Mouse (Mus musculus) CH12F3 (cell line): Measurements from ENCODE around the gene Snx12.

Source experiments
- in situ Hi-C: fragments of 300-500 bp; cut with MboI; formaldehyde crosslinking; loops from 2 replicates; pipeline ENCODE4 v1.14.3; 2020; ENCODE audit warnings: low sequenced_read_pairs

Snx12 gene

GRCm38 (mm10) chrX:101221834-101222795, at the start of gene Snx12:
Gene Snx12, minus strand, starts transcription at chrX:101222563.
- in situ Hi-C loops = no loop called here

- in situ Hi-C loops = no loop called here
These were observed 46.4 kb upstream of the Snx12 start, which contains the start of gene Gm20489 for GRCm38 (mm10) chrX:101268755-101269124. Gene Gm20489, minus strand, starts transcription at chrX:101269023.

DNA sequence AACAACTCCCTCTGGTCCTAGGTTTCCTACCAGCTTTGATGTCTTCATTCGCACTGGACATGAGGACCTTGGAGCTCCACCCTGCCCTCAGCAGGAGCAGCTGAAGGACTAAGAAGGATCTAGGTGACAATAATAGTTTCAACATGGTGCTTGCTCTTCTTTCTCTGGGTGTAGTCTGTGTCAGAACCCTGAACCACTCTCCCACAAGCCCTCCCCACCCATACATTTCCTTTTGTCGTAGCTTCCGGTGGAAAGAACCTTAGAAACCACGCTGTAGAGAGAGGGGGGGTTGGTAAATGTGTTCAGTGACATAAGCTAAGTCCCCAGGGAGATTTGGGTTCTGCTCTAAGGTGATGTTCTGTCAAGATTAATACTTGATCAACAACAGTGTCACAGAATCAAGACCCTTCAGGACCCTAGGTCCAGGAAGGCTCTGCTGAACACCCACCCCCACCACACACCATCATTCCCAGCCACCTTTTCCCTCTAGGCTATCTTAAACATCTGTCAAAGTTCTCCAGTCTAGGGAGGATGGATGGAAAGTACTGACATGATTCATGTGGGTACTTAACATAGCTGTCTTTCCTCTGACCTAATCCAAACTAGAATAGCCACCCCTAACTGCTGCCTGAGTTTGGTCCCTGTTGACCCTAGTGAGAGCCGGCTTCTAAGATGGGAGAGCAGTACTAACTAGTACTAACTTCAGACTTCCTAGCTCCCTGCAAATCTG, 45.8 kb upstream of the Snx12 start, which contains the start of gene Il2rg:
Gene Il2rg (minus strand): TSS at position 231 of the 730 bp plus-strand sequence.
- in situ Hi-C loops = no loop called here

DNA sequence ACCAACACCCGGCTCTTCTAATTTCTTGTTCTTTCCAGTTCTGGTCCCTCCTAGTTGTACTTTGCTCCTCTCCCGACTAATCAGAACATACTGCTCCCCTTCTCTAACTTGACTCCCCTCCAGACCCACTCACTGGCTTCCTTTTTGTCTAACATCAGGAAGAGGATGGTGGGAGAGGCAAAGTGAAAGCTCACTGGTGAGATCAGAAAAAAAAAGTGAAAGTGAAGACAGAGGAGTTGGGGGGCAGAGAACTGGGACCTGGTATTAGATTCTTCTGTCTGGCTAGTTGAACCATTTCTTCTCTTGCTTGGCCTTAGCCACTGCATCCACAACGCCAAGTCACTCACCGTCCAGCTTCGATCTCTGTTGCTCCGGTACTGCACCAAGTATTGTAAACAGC, 44.3 kb upstream of the Snx12 start:
- in situ Hi-C loops = no loop called here

DNA sequence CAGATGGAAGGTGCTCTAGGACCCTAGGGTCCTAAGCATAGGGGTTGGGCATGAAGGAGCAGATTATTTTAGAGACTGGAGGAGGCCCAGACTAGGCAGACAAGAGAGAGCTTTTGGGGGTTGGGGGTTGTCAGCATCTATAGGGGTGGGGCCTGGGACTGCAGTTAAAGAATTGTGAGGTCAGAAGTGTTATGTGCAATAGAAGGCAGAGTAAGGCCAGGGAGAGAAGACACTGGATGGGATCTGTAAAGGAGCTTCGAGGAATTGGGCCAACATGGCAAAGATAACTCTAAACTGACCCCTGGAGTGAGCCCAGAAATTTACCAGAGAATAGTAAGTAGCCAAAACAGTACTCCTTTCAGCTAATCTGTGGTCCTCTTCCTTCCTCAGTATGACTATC, 41.5 kb upstream of the Snx12 start, which contains the start of gene Gm614:
Gene Gm614 (minus strand): TSS at position 101 of the 400 bp plus-strand sequence.
- in situ Hi-C loops = no loop called here

GRCm38 (mm10) chrX:101260441-101261325, 38.3 kb upstream of the Snx12 start:
- in situ Hi-C loops = no loop called here

DNA sequence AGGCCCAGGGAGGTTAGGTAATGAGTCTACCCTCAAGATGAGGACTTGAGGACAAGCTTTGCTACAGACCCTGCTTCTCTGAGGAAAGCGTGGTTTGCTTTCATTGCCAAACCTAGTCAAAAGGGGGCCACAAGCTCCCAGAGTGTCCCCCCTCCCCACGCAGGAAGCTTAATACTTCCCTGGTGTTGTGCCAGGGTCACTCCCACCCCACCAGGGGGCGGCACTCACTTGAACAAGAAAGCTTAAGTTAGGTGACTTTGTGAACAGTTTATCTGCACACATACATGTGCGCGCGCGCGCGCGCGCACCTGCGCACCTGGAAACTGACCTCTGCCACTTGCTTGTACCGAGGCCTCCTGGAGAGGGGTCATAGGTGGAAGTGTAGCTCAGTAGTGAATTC, 34.2 kb upstream of the Snx12 start:
- in situ Hi-C loops = no loop called here

GRCm38 (mm10) chrX:101254740-101255139, 32.4 kb upstream of the Snx12 start:
- in situ Hi-C loops = no loop called here

GRCm38 (mm10) chrX:101253952-101254729, 31.8 kb upstream of the Snx12 start, which contains the start of gene Foxo4:
Gene Foxo4, plus strand, starts transcription at chrX:101254528.
- in situ Hi-C loops = no loop called here

- in situ Hi-C loops = no loop called here
These were observed 22.6 kb upstream of the Snx12 start for GRCm38 (mm10) chrX:101245011-101245410.

- in situ Hi-C loops = no loop called here
These were observed 416 bp upstream of the Snx12 start for GRCm38 (mm10) chrX:101222796-101223162.

- in situ Hi-C loops = no loop called here
These were observed 33.1 kb downstream of the Snx12 start for GRCm38 (mm10) chrX:101189285-101189684.

DNA sequence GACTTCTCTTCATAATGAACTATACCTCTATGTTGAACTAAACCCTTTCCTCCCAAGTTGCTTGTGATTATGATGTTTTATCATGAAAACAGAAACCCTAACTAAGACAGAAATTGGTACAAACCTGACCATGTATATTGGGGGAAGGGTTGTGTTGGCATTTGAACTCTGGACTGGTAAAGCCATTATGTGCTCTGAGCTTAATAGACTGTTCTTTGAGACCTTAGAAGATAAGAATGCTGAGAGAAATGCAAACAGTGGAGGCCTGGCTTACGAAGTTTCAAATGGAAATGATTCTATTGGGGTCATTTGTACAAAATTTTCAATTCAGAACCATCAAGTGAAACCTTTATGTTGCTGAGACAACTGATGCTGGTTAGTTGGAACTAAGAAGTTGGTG, 34.7 kb downstream of the Snx12 start:
- in situ Hi-C loops = no loop called here

DNA sequence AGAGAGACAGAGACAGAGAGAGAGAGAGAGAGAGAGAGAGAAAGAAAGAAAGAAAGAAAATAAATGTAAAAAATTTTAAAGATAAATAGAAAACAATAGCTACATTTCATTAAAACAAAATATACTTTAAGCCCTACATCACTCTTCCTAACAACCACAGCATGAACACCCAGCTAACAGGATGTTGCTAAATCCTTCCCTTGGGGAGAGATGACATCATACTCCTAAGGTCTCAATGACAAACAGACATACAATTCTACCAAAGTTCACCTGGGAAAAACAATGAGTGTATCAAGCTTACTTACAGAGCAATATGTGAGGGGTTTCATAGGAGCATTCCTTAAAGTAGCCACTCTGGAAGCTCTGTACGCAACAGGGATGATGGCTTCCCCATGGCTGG, 49.0 kb downstream of the Snx12 start:
- in situ Hi-C loops = no loop called here

- in situ Hi-C loops = no loop called here
These were observed 53.9 kb downstream of the Snx12 start for GRCm38 (mm10) chrX:101168425-101168824.

DNA sequence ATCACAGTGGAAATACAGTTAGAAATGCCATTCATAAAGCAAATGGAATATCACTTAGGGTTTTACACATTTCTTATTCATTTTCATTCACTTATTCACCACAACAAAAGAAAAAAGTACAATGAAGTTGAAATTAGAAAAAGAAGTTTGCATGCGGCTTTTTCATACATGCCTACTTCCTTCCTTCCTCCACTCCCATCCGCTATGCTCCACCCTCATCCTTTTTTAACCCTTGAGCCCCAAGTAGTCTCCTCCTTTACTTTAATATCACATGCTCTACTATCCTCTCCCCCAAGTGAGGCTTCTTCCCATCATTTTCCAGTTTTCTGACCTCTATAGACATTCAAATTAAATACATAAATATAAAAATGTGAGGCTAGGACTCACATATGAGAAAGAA, 58.6 kb downstream of the Snx12 start:
- in situ Hi-C loops = no loop called here

- in situ Hi-C loops = no loop called here
These were observed 59.1 kb downstream of the Snx12 start for GRCm38 (mm10) chrX:101163278-101163677.

- in situ Hi-C loops = no loop called here
These were observed 59.8 kb downstream of the Snx12 start for GRCm38 (mm10) chrX:101162532-101162931.

- in situ Hi-C loops = no loop called here
These were observed 64.9 kb downstream of the Snx12 start for GRCm38 (mm10) chrX:101157488-101157887.

- in situ Hi-C loops = no loop called here
These were observed 66.0 kb downstream of the Snx12 start for GRCm38 (mm10) chrX:101156369-101156768.
